Mouse (Mus musculus) midbrain, embryonic 10.5 days (tissue): ENCODE measurements around the gene Tnn. TPM values are rescaled to one million over a fixed set of nuclear protein-coding genes. Genes with fewer than 3 reads are reported as not detected.

ENCODE experiments used
- polyA plus RNA-seq: library from polyadenylated mRNA; unstranded; fragments of >200 nt; fragmentation: Nextera tagmentation; extraction: Ambion mirVana; gene quantifications from 2 replicates; pipeline ENCODE4 v1.2.1, GENCODE M21; 2016

The Tnn gene
- polyA plus RNA-seq, 1 experiment from 2014 or later: not detected

Other genes with a start within 250 kb of the Tnn start
- gene 4930523C07Rik, start 109.2 kb downstream of the Tnn start, polyA plus RNA-seq: 1.8 and 3.2 TPM in 2 replicates
- gene Mrps14, start 41.6 kb upstream of the Tnn start, polyA plus RNA-seq: 245 and 255 TPM in 2 replicates
- 306 and 335 TPM in 2 replicates for gene Cacybp, start 59.3 kb upstream of the Tnn start, polyA plus RNA-seq